Comparison of ENCODE assay signal across 20 mouse cellular contexts in genomic region chr3:86897066-86897465, GRCm38 (mm10). TPM values are rescaled to one million over a fixed set of nuclear protein-coding genes. Genes with fewer than 3 reads are reported as not detected.
DNase-seq lines count a peak whose midpoint lies in the region; ATAC-seq lines count a peak whose summit lies in the region.
"Had no signal": no experiment of that assay in that cellular context is flagged by ENCODE, and none has a peak within 500 bp of the region (broad histone marks: within the 10 kb centered on the region; RNA-seq: fewer than 3 reads in every experiment).

No protein-coding gene starts in this region.

- 92% methylated on average over 9 of the region's 9 CpGs for WGBS in midbrain, embryonic 11.5 days
- 87% methylated on average over 9 of the region's 9 CpGs for WGBS in midbrain, embryonic 16.5 days
- 81% methylated on average over 9 of the region's 9 CpGs for WGBS in forebrain, embryonic 15.5 days
- 67% methylated on average over 9 of the region's 9 CpGs for WGBS in intestine, embryonic 15.5 days

- H3K9ac ChIP-seq in midbrain, embryonic 11.5 days (ENCODE audit: low read length): no peak overlapping the region
- no peak overlapping the region for H3K9ac ChIP-seq in midbrain, embryonic 16.5 days (ENCODE audit: low read depth, low read length)
- no peak overlapping the region for H3K9ac ChIP-seq in forebrain, embryonic 15.5 days (replicated peaks)
- no peak overlapping the region for H3K9ac ChIP-seq in intestine, embryonic 15.5 days
- H3K9ac ChIP-seq: heart, embryonic 13.5 days; liver, postnatal 0 days had no signal

- H3K4me3 ChIP-seq in midbrain, embryonic 11.5 days (ENCODE audit: low read depth, low read length): no peak overlapping the region
- H3K4me3 ChIP-seq in midbrain, embryonic 16.5 days (ENCODE audit: low read depth, low read length): no peak overlapping the region
- no peak overlapping the region for H3K4me3 ChIP-seq in forebrain, embryonic 15.5 days
- H3K4me3 ChIP-seq in intestine, embryonic 15.5 days (replicated peaks): no peak overlapping the region
- H3K4me3 ChIP-seq: heart, embryonic 13.5 days; layer of hippocampus, adult 2 months; midbrain, embryonic 10.5 days had no signal

- H3K4me2 ChIP-seq in midbrain, embryonic 11.5 days: no peak overlapping the region
- no peak overlapping the region for H3K4me2 ChIP-seq in midbrain, embryonic 16.5 days (ENCODE audit: low read length)
- no peak overlapping the region for H3K4me2 ChIP-seq in forebrain, embryonic 15.5 days (replicated peaks)
- no peak overlapping the region for H3K4me2 ChIP-seq in intestine, embryonic 15.5 days (replicated peaks)
- H3K4me2 ChIP-seq: heart, embryonic 13.5 days had no signal

- no peak for DNase-seq in frontal cortex, postnatal 25 days (ENCODE audit: low spot score in 2 of 2)
- DNase-seq in midbrain, embryonic 11.5 days (ENCODE audit: low spot score, missing footprints): peak; percentile 69
- DNase-seq: adrenal gland, adult 2 months; heart, postnatal 36 days; kidney, adult 18-20 months; kidney, postnatal 10 days; liver; liver, postnatal 0 days; lung, postnatal 36 days; thymus, postnatal 25 days had no signal

- no peak overlapping the region for H3K27ac ChIP-seq in midbrain, embryonic 11.5 days (ENCODE audit: low read depth, low read length)
- no peak overlapping the region for H3K27ac ChIP-seq in midbrain, embryonic 16.5 days (ENCODE audit: low read length)
- no peak overlapping the region for H3K27ac ChIP-seq in forebrain, embryonic 15.5 days (replicated peaks)
- no peak overlapping the region for H3K27ac ChIP-seq in intestine, embryonic 15.5 days
- H3K27ac ChIP-seq: heart, embryonic 13.5 days; midbrain, embryonic 10.5 days had no signal

- H3K4me1 ChIP-seq in midbrain, embryonic 11.5 days (ENCODE audit: control insufficient read depth, insufficient read depth, low read length): no peaks in the 10 kb centered on the region
- no peaks in the 10 kb centered on the region for H3K4me1 ChIP-seq in midbrain, embryonic 16.5 days (ENCODE audit: control insufficient read depth, insufficient read depth, low read length)
- H3K4me1 ChIP-seq in forebrain, embryonic 15.5 days: peaks cover 4% of the 10 kb centered on the region
- 0 out of 2 replicates have a peak, but pooled peaks cover 6% of the 10 kb centered on the region for H3K4me1 ChIP-seq in intestine, embryonic 15.5 days (replicated peaks)

- H3K36me3 ChIP-seq in midbrain, embryonic 11.5 days (ENCODE audit: control insufficient read depth, insufficient read depth, low read length): 0 out of 2 replicates have a peak, but pooled peaks cover 4% of the 10 kb centered on the region
- H3K36me3 ChIP-seq in midbrain, embryonic 16.5 days (ENCODE audit: control insufficient read depth, insufficient read depth, low read length): peaks cover 8% of the 10 kb centered on the region
- H3K36me3 ChIP-seq in forebrain, embryonic 15.5 days: peaks cover 10% of the 10 kb centered on the region
- no peaks in the 10 kb centered on the region for H3K36me3 ChIP-seq in intestine, embryonic 15.5 days

- H3K27me3 ChIP-seq in midbrain, embryonic 11.5 days (ENCODE audit: control insufficient read depth, insufficient read depth, low read length): no peaks in the 10 kb centered on the region
- no peaks in the 10 kb centered on the region for H3K27me3 ChIP-seq in midbrain, embryonic 16.5 days (ENCODE audit: control insufficient read depth, insufficient read depth, low read depth, low read length)
- no peaks in the 10 kb centered on the region for H3K27me3 ChIP-seq in forebrain, embryonic 15.5 days
- no peaks in the 10 kb centered on the region for H3K27me3 ChIP-seq in intestine, embryonic 15.5 days (replicated peaks)
- H3K27me3 ChIP-seq: CH12.LX; heart, embryonic 13.5 days had no signal

- ATAC-seq in frontal cortex, adult (ENCODE audit: low TSS enrichment): peak; percentile 97
- no peak for ATAC-seq in midbrain, embryonic 11.5 days (ENCODE audit: low FRiP score)
- ATAC-seq in midbrain, embryonic 16.5 days: no peak
- ATAC-seq in forebrain, embryonic 15.5 days (replicated peaks): peak; percentile 69; the same call in 1 of the 2 replicates
- ATAC-seq in intestine, embryonic 15.5 days: no peak
- ATAC-seq in megakaryocyte, adult 5-6 weeks (ENCODE audit: poor library complexity, severe bottlenecking): no peak
- ATAC-seq: hindbrain, embryonic 16.5 days; liver, postnatal 0 days had no signal

- no peaks in the 10 kb centered on the region for H3K9me3 ChIP-seq in midbrain, embryonic 11.5 days (ENCODE audit: control insufficient read depth, low read length)
- H3K9me3 ChIP-seq in midbrain, embryonic 16.5 days (replicated peaks; ENCODE audit: control insufficient read depth, low read length, poor library complexity, severe bottlenecking): no peaks in the 10 kb centered on the region
- H3K9me3 ChIP-seq in forebrain, embryonic 15.5 days: no peaks in the 10 kb centered on the region
- H3K9me3 ChIP-seq in intestine, embryonic 15.5 days: no peaks in the 10 kb centered on the region

RNA-seq across cellular contexts. Expression of gene Dclk2, which starts 23.6 kb away (rescaled TPM):
- polyA plus RNA-seq in midbrain, embryonic 11.5 days (2014; fragmentation: Nextera tagmentation; extraction: Ambion mirVana): 23.0 and 23.1 TPM in 2 replicates
- 85.0 and 93.9 TPM in 2 replicates for polyA plus RNA-seq in midbrain, embryonic 16.5 days (2015; fragmentation: Nextera tagmentation; extraction: Ambion mirVana)
- polyA plus RNA-seq in forebrain, embryonic 15.5 days (2015; fragmentation: Nextera tagmentation; extraction: Ambion mirVana): 99.9 and 106 TPM in 2 replicates
- polyA plus RNA-seq in intestine, embryonic 15.5 days (2015; fragmentation: Nextera tagmentation; extraction: Ambion mirVana): 6.3 and 6.8 TPM in 2 replicates
- 0.14 and 0.33 TPM in 2 replicates for total RNA-seq in megakaryocyte, adult 5-6 weeks (2015)
- total RNA-seq in megakaryocyte, adult 5-6 weeks (2017): 0.04 and 0.40 TPM in 2 replicates

Comparison
In these comparisons a context has a peak if more than half of its experiments do, and no peak if none do; other contexts are left out.
1. ATAC-seq: peak in frontal cortex, adult (single experiment) and forebrain, embryonic 15.5 days (single experiment); none in midbrain, embryonic 11.5 days (single experiment), midbrain, embryonic 16.5 days (single experiment), intestine, embryonic 15.5 days (single experiment) and megakaryocyte, adult 5-6 weeks (single experiment).